Mouse (Mus musculus) embryo, embryonic 10.5 days (tissue): ENCODE results near the gene Tssk3.
"Not testable (repeated sequence)": the region's sequence is repeated elsewhere in the genome, so short reads cannot be mapped to it uniquely, and the experiment has no call there.

Experiments used
- DNase-seq: peaks from one replicate; pipeline ENCODE4 v3.0.0-alpha.2; 2015; ENCODE audit warnings: low spot score

The Tssk3 gene

GRCm38 (mm10) chr4:129500607-129501566 lies 10.1 kb upstream of the Tssk3 start:
- peak; percentile 94 for DNase-seq

GRCm38 (mm10) chr4:129500017-129500416 lies 9.2 kb upstream of the Tssk3 start:
- DNase-seq = no peak

GRCm38 (mm10) chr4:129498941-129499340 lies 8.1 kb upstream of the Tssk3 start:
- DNase-seq = no peak

- peak; percentile 40 for DNase-seq
These were observed 5.8 kb upstream of the Tssk3 start for GRCm38 (mm10) chr4:129496631-129497030.

- peak; percentile 58 for DNase-seq
These were observed 5.1 kb upstream of the Tssk3 start for GRCm38 (mm10) chr4:129495672-129496562.

DNA sequence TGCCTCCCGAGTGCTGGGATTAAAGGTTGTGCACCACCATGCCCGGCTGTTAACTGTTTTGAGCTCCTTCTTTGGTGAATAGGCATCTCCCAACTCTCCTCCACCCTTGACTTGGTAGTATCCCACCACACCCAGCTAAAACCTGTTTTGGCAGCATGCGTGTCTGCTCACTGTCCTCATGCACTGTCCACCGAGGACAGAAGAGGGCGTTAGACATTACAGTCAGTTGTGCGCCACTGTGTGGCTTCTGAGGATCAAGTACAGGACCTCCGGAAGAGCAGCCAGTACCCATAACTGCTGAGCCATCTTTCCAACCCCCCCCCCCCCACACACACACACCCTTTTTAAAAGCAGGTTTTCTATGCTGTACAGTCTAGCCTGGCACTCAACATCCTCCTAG lies 3.9 kb upstream of the Tssk3 start:
- no peak for DNase-seq

DNA sequence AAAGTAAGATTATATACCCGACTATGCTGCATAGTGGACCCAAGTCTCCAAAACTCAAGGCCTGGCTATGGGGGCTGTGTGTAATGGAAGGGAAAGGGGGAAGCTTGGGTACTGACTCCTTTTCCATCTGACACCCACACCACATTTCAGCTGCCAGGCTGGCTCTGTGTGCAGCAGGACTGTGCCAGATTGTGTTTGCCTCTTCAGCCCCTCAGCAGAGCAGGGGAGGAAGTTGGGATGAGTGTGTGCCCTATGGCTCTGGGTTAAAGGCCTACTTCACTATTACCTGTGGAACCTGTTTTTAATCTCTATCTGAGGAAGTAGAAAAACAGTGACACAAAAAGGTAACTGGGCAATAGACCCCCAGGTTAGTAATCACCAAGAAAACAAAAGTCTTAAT lies 9.7 kb downstream of the Tssk3 start:
- DNase-seq = no peak

GRCm38 (mm10) chr4:129479863-129480262 lies 11.0 kb downstream of the Tssk3 start:
- no peak for DNase-seq

DNA sequence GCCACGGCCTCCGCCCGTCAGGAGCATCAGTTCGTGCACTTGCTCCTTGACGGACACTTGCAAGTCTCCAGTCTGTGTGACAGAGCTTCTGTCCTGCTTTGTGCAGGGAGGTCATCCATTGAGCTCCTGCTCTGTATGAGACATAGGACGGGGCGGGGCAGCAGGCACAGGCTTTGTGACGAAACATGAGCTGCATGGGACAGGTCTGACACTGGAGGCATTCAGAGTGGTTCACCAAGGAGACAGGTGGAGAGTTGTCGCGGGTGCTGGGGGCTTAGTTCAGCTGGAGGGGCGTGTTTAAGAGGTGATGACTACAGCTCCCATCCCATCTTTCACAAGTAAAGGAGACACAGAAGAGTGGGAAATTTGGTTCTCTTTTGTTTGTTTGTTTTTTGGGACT lies 14.8 kb downstream of the Tssk3 start:
- no peak for DNase-seq

DNA sequence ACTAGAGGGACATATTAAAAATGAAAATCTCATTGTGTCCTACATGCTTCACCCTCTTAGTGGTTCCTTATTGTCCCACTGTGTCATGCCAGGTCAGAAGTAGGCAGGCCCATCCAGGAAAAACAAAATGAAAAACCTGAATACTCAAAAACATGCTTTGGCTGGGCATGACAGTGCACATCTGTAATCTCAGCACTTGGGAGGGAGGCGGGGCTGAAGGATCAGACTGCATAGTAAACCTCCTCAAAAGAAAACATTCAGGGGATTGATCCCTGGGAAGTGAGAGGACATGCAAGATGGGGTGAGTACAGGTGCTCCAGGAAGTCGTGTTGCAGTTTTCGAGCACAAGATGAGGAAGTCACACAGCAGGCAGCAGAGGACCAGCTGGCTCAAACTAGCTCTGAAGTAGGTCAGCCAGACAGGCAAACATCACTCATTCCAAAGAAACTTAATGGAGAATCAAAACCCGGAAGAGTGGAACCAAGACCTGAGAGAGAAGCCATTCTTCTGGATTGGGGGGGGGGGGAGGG lies 26.5 kb downstream of the Tssk3 start:
- DNase-seq = no peak

GRCm38 (mm10) chr4:129463097-129464059 lies 27.4 kb downstream of the Tssk3 start:
- DNase-seq = no peak

- no peak for DNase-seq
These were observed 28.7 kb downstream of the Tssk3 start for GRCm38 (mm10) chr4:129462118-129462517.

DNA sequence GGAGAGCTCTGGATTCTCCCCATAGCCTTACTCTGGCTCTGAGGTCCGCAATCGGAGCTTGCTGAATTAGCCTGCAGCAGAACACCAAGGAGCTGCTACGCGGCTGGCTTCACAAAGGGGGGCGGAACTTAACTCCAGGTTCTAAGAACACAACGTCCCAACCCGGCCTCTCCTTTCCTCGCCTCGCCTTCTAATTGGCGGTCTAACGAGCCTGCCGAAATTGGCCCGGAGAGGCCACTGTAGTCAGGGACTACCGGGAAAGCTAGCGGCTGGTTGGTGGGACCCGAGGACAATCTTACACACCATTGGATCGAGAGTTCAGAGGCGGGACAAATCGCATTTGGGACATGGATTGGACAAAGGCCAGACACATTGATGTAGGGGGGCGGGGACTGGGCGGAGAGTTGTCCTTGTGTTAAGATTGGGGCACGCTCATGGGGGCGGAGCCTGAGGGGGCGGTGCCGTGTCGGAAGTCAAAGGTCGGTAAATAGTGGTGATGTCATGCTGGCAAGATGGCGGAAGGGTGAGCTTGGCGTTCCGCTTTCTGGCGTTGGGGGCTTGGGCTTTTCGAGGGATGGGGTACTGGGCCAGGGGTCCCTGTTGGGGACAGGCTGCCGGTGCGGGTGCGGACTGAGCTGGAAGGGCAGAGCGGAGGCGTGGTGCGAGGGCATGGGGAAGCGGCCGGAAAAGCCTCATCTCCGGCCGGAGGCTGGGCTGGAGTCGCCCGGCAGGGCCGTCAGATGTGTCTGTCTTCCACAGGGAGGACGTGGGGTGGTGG lies 29.4 kb downstream of the Tssk3 start, which contains the start of gene Bsdc1:
TSS of gene Bsdc1 (plus strand) at position 399 of the 778 bp plus-strand sequence.
- DNase-seq = peak; percentile 100

DNA sequence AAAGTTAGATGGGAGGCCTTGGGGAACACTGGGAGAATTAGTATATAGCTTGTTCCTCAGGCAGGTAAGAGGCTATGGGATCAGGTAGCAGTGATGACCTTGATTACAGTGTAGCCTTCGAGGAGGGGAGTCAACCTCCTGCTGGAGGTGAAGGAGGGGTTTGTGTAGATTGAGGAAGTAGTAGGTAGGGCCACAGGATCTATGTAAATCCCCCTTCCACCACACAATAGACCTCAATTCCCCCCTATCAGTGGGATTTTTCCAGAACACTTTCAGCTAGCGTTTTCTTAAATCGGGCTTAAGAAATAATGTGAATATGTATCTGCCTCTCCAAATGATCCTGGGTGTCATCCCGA lies 30.0 kb downstream of the Tssk3 start:
- DNase-seq = no peak

DNA sequence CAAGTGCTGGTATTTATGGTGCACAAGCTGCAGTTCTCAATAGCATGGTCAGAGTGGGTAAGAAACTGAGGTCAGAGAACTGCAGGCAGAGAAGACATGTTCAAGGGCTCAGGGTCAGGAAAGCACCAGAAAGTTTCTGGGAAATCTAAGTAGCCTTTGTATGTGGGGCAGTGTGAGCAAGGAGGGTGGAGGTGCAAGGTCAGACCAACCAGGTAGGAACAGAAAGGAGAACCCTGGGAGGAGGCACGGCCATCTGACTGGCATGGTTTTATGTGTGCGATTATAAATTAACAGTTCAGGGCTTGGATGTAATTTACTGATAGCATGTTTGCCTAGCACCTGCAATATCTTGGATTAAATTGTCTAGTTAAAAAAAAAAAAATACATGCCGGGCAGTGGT lies 31.1 kb downstream of the Tssk3 start:
- no peak for DNase-seq

- not testable (repeated sequence) for DNase-seq
These were observed 33.5 kb downstream of the Tssk3 start for GRCm38 (mm10) chr4:129457311-129457710.

DNA sequence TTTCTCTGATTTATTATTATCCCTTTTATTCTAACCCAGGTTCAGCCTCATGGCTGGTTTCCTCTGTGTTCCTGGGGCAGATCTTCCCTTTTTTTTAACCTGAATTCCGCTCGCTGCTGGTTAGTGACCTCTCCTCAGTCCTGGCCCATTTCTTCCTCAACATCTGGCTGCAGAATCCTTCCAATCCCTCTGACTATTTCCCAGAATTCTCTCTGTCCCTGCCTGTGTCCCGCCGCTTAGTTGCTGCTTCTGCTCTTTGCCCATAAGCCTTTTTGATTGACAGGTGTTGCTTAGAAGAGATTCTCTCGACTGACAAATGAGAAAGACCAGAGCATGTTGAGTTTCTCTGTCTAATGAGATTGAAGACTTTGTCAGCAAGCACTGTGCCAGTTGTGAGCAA lies 34.7 kb downstream of the Tssk3 start:
- no peak for DNase-seq

DNA sequence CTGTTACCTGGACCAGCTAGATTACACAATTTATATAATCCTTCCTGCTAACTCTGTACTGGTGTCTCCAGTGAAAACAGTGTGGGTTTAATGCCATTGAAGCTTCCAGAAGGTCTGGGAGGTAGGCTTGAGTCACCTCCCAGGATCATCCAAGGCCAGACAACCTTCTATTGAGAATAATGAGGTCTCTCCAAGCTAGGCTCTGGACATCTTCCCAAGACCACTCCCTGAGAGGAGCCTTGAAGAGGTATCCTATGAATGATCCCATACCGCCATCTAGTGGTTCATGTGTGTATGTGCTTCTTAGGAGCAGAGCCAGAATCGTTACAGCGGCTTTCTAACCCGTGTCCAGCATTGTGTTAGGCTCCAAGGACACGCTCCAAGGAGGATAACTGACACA lies 35.6 kb downstream of the Tssk3 start:
- peak; percentile 96 for DNase-seq

DNA sequence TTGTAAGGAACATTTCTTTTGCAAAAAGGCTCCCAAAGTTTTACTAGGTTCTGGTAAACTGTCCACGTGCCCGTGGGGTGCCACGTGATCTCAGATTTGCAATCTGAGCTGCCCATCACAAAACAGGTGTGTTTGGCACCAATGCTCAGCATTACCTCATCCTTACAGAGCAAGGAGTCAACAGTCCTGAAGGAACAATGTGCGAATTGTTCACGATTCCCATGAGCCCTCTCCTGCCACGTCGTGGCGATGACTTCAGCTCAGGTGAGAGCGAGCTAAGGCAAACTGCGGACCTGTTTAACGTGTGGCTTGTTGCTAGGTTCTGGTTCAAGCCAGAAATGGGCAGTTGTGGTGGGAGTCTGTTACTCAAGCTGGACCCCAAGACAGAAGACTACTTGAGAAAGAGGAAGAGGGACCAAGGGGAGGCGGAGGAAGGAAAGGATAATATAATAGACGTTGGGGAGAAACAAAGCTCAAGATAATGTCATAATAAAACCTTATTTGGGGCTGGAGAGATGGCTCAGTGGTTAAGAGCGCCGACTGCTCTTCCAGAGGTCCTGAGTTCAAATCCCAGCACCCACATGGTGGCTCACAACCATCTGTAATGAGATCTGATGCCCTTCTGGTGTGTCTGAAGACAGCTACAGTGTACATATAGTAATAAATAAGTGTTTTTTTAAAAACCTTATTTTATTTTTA lies 39.2 kb downstream of the Tssk3 start:
- DNase-seq = no peak

GRCm38 (mm10) chr4:129450851-129451250 lies 40.0 kb downstream of the Tssk3 start:
- no peak for DNase-seq
